In the genomic region with DNA sequence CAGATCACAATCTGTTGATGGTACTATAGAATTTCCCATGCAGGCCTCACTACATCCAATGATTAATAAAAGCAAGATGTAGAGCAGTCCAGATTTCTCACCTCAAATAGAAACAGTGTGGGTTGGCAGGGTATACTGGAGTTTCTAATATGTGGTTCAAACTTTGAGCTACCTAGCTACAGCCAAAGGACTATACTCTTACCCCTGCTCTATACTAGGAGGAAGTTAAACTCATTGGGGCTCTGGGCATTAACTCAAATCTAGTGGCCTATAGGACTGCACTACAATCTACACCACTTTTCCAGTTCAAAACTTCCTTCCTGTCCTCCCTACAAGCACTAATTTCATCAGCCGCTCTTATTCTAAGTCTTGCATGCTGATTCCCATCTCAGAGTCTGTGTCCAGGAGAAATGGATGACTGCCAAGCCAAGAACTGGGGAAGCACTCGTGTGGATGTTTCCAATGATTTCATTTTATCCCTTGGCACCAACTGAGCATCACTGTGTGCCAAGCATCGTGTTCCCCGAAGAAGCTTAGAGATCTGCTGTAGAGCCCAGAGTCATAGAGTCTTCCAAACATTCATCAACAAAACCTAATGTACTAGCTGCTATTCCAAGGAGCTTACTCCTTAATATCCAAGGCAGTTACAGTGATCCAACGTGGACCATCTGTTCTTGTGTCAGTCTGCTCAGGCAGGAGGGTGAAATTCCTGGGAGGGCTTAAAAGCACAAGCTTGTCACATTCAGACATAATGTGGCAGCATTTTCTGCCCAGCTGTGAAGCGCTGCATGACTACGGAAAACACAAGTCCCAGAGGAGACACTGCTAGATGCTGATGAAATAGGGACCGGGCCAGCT, we compare ENCODE assay signal across 9 mouse cellular contexts.
A peak's percentile ranks its signal among the peaks of the same experiment; 100 is the strongest.
DNase-seq lines count a peak whose midpoint lies in the region; ATAC-seq and TF ChIP-seq lines count a peak whose summit lies in the region.
"Had no signal": no experiment of that assay in that cellular context is flagged by ENCODE, and none has a peak within 500 bp of the region (broad histone marks: within the 10 kb centered on the region; RNA-seq: fewer than 3 reads in every experiment).

No protein-coding gene starts in this region.

- no peaks in the 10 kb centered on the region for H3K4me1 ChIP-seq in limb, embryonic 13.5 days
- H3K4me1 ChIP-seq in limb, embryonic 10.5 days = no peaks in the 10 kb centered on the region
- no peaks in the 10 kb centered on the region for H3K4me1 ChIP-seq in neural tube, embryonic 14.5 days (ENCODE audit: control insufficient read depth, insufficient read depth, low read length)
- H3K4me1 ChIP-seq in kidney, adult 2 months (ENCODE audit: control insufficient read depth, insufficient read depth, low read length) = no peaks in the 10 kb centered on the region
- H3K4me1 ChIP-seq: liver, embryonic 13.5 days had no signal

- H3K27me3 ChIP-seq in limb, embryonic 13.5 days = no peaks in the 10 kb centered on the region
- no peaks in the 10 kb centered on the region for H3K27me3 ChIP-seq in limb, embryonic 10.5 days (ENCODE audit: low read depth, poor library complexity, severe bottlenecking)
- no peaks in the 10 kb centered on the region for H3K27me3 ChIP-seq in neural tube, embryonic 14.5 days (ENCODE audit: control insufficient read depth, insufficient read depth, low read length)
- H3K27me3 ChIP-seq in kidney, adult 2 months (replicated peaks; ENCODE audit: control insufficient read depth, insufficient read depth, low read length) = no peaks in the 10 kb centered on the region
- H3K27me3 ChIP-seq: liver, embryonic 13.5 days had no signal

- no peaks in the 10 kb centered on the region for H3K36me3 ChIP-seq in limb, embryonic 13.5 days
- no peaks in the 10 kb centered on the region for H3K36me3 ChIP-seq in limb, embryonic 10.5 days
- H3K36me3 ChIP-seq in neural tube, embryonic 14.5 days (ENCODE audit: control insufficient read depth, insufficient read depth, low read length) = no peaks in the 10 kb centered on the region
- H3K36me3 ChIP-seq in kidney, adult 2 months (ENCODE audit: control insufficient read depth, insufficient read depth, low read length) = no peaks in the 10 kb centered on the region
- H3K36me3 ChIP-seq: liver, embryonic 13.5 days had no signal

- TF ChIP-seq CTCF in kidney, adult 2 months (conservative IDR thresholded peaks at IDR 0.05; ENCODE audit: insufficient read depth, insufficient read length, low read depth, low read length) = no peak

- H3K4me3 ChIP-seq in limb, embryonic 13.5 days = no peak overlapping the region
- H3K4me3 ChIP-seq in limb, embryonic 10.5 days = no peak overlapping the region
- no peak overlapping the region for H3K4me3 ChIP-seq in neural tube, embryonic 14.5 days (ENCODE audit: low read depth, low read length)
- H3K4me3 ChIP-seq in kidney, adult 2 months (ENCODE audit: insufficient read depth, low read depth, low read length) = no peak overlapping the region
- H3K4me3 ChIP-seq: liver, embryonic 13.5 days had no signal

- H3K27ac ChIP-seq in limb, embryonic 13.5 days = no peak overlapping the region; the same call in 1 of the 2 replicates
- H3K27ac ChIP-seq in limb, embryonic 10.5 days = no peak overlapping the region
- no peak overlapping the region for H3K27ac ChIP-seq in neural tube, embryonic 14.5 days (ENCODE audit: low read depth, low read length)
- no peak overlapping the region for H3K27ac ChIP-seq in kidney, adult 2 months (ENCODE audit: insufficient read depth, low read depth, low read length)
- H3K27ac ChIP-seq: liver, embryonic 13.5 days had no signal

- no peak for DNase-seq in limb, embryonic 10.5 days (ENCODE audit: low spot score)
- peak; percentile 13 to 52 for DNase-seq in frontal cortex, adult 2 months (ENCODE audit: extremely low spot score in 1 of 2, low spot score in 1 of 2)
- peak; percentile 5 to 8 for DNase-seq in layer of hippocampus, postnatal 25 days (ENCODE audit: extremely low spot score in 1 of 2, low spot score in 1 of 2)
- no peak for DNase-seq in liver
- DNase-seq in kidney, adult 2 months = no peak
- no peak for DNase-seq in kidney, adult 9 months
- DNase-seq: liver, embryonic 13.5 days had no signal

- no peak overlapping the region for H3K9ac ChIP-seq in limb, embryonic 13.5 days
- no peak overlapping the region for H3K9ac ChIP-seq in neural tube, embryonic 14.5 days (replicated peaks; ENCODE audit: low read depth, low read length)
- H3K9ac ChIP-seq: liver, embryonic 13.5 days had no signal

- no peaks in the 10 kb centered on the region for H3K9me3 ChIP-seq in limb, embryonic 13.5 days
- no peaks in the 10 kb centered on the region for H3K9me3 ChIP-seq in limb, embryonic 10.5 days (replicated peaks)
- no peaks in the 10 kb centered on the region for H3K9me3 ChIP-seq in neural tube, embryonic 14.5 days (ENCODE audit: control insufficient read depth, low read length)
- H3K9me3 ChIP-seq: liver, embryonic 13.5 days had no signal

- 61% methylated on average over 8 of the region's 8 CpGs for WGBS in limb, embryonic 13.5 days
- WGBS in limb, embryonic 10.5 days = 84% methylated on average over 8 of the region's 8 CpGs
- 55% methylated on average over 8 of the region's 8 CpGs for WGBS in neural tube, embryonic 14.5 days
- WGBS in kidney, adult 2 months = 75% methylated on average over 8 of the region's 8 CpGs

- no peak for TF ChIP-seq POLR2A in kidney, adult 2 months (IDR thresholded peaks at IDR 0.05; ENCODE audit: low read depth, low read length)

- 0 out of 2 replicates have a peak, but pooled peaks have one; percentile 61 for ATAC-seq in limb, embryonic 13.5 days (ENCODE audit: low FRiP score, low read depth)
- ATAC-seq in neural tube, embryonic 14.5 days (ENCODE audit: low read depth) = peak; percentile 69; the same call in 1 of the 2 replicates

- no peak overlapping the region for H3K4me2 ChIP-seq in limb, embryonic 13.5 days (replicated peaks)
- H3K4me2 ChIP-seq in neural tube, embryonic 14.5 days (ENCODE audit: low read depth, low read length) = no peak overlapping the region
- H3K4me2 ChIP-seq: liver, embryonic 13.5 days had no signal

Comparison
In these comparisons a context has a peak if more than half of its experiments do, and no peak if none do; other contexts are left out.
1. DNase-seq: peak in frontal cortex, adult 2 months (2 of 2) and layer of hippocampus, postnatal 25 days (2 of 2); none in limb, embryonic 10.5 days (single experiment), liver (single experiment), kidney, adult 2 months (single experiment) and kidney, adult 9 months (single experiment).